Mouse (Mus musculus) ES-Bruce4 (cell line): ENCODE measurements at regions not wholly inside any gene's neighbourhood (a gene's known extent, or its start where the extent isn't known, plus 50 kb on each side); places are given as distances from the start of the nearest gene placed in this dataset.

Source experiments
- CTCF ChIP-seq: IDR thresholded peaks from one replicate; pipeline ENCODE4 v1.8.1; 2011; ENCODE audit warnings: low read depth, low read length
- POLR2A ChIP-seq: IDR thresholded peaks from one replicate; pipeline ENCODE4 v1.8.1; 2011; ENCODE audit warnings: low read length; ENCODE audit not compliant: insufficient read depth

- TF ChIP-seq CTCF: no peak
- TF ChIP-seq POLR2A: no peak
Observed at GRCm38 (mm10) chr15:96189551-96189950, 97.8 kb upstream of the Arid2 start.
